Mouse (Mus musculus): ENCODE measurements at regions not wholly inside any gene's neighbourhood (a gene's known extent, or its start where the extent isn't known, plus 50 kb on each side); places are given as distances from the start of the nearest gene placed in this dataset.

DNA sequence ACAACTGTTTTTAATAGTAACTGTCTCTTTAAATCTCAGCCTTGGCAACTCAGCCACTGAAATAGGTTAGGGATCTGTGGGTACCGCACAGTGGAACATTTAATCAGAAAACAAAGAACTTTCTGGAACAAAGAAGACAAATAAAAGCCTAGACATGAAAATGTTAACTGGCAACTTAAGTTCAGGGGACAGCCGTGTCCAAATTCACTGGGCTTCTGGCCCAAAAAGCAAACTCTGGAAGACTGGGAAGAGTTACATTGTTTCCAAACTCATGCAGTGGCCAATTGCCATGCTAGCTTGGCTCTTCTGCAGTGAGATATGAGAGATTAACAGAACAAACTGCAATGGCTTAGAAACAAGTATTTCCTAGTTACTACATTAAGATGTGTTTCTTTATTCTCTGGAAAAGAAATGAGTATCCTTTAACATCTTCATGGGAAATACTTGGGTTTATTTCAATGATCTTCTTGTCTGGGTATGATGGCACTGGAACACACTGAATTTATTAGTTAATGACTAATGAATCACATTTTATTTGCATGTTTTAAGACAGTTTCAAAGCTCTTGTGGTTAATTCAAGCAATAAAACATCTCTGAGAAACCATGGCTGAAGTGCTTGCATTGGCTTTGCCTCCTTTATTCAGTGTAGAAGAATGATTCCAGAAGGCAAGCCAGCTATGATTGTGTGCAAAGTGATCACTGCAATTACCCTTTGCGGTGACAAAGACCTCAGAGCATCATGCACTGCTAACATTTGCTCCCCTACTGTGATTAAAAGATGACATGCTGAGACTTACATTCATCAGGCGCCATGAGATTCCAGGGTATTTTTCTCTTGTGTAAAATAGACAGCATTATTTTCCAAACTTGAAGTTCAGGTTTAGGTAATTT lies 259.2 kb upstream of the Tbl1xr1 start:
- DNase-seq (ENCODE audit: low read depth, low spot score): no peak

DNA sequence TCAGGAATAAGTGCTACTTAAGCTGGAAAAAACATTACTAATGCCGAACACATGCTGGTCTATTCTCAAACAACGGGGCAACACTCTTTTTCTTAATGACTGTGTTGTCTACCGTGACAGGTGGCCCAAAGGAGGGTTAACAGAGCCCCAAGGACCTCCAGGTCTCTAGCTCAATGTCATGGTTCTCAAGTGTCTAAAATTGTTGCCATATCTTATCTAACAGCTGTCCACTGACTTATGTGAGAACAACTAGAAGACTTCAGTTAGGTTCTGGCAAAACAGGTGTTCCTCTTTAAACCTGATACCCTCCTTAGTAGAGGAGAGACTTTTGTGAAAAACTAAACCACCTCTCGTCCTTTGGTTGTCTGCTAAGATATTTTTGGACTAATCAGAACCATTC lies 257.4 kb upstream of the Tbl1xr1 start:
- DNase-seq (ENCODE audit: low read depth, low spot score): no peak

DNA sequence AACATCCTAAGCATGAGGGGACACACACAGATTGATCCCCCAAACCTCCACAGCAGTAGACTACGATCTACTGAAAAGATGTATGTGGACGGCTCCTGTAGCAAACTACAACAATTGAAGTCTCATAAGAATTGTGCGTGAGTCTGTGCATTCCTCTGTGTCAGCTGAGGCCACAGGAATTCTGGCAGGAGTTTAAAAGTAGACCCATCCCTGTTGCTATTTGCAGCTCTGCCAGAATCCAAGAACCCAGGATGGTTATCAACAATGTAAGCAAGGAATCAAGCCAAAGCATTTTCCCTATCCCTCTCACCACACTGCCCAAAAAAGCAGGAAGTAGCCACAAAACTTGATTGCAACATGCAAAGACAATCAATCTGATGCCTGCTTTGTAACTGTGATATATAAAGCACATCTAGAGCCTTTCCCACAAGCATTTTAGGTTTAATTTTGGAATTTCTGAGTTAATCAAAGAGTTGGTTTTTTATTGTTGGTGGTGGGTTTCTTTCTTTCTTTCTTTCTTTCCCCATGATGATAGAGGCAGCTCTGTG lies 256.3 kb upstream of the Tbl1xr1 start:
- DNase-seq (ENCODE audit: low read depth, low spot score): no peak

DNA sequence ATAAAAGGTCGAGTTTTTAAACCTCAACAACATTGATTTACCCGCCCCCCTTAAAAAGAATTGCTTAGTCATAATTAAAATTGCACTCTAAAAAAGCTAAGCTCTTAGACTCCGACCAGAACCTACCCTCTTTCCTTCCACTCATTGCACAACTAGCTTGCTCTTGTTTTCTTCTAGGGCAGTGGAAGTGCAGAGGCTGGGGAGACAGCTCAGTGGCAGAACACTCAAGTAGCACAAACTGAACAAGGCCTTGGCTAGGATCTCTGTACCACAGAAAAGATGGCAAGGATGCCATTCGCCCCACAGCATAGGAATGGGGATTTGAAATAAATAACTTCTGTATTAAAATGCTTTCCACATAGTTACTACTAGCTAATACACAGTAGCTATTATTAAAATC lies 253.8 kb upstream of the Tbl1xr1 start:
- no peak for DNase-seq (ENCODE audit: low read depth, low spot score)

DNA sequence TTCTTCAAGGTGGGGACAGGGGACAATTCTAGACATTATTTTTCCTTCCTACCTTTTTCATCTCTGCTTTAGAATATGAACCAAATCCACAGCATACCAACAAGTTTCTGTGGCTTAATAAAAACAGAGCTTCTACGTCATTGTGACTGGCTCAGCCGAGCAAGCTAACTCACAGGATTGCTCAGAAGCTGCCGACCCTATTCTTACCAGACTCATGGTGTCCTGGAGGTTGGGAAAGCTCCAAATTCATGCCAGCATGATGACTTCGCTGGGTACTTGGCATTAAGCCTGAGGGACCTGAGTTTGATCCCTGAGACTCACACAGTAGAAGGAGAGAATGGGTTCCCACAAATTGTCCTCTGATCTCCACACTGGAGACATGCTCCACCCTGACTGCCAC lies 253.1 kb upstream of the Tbl1xr1 start:
- no peak for DNase-seq (ENCODE audit: low read depth, low spot score)

DNA sequence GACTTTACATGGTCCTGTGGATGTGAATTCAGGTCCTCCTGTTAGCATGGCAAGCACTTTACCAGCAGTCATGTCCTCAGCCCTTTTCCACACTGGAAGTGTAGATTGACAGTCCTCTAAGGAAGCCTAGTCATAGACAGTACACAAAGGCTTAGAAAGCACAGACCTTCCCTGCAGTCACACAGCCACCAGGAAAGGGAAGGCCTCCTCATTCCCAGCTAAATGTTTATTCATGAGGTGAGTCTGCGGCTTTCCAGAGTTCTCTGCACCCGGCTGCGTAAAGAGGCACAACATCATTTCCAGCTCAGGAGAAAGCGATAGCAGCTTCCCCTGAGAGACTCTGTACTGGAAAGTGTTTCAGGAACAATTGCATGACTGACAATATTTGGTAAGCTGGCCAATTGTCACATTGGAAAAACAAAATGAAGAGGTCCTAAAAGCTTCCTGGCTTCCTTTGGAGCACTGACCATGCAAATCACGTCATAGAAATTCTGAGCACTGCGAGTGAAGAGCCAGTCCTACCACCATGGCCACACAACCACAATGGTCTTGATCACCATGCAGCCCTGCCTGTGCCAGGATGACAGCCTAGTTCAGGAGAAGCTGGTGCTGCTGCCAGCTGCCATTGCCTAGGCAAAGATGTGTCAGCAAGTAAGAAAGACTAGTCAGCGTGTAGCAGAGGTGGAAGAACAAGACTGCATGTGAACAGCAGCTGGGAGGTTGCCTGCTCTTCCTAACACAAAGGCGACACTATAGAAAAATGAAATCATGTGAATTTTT lies 252.2 kb upstream of the Tbl1xr1 start:
- DNase-seq (ENCODE audit: low read depth, low spot score): no peak

DNA sequence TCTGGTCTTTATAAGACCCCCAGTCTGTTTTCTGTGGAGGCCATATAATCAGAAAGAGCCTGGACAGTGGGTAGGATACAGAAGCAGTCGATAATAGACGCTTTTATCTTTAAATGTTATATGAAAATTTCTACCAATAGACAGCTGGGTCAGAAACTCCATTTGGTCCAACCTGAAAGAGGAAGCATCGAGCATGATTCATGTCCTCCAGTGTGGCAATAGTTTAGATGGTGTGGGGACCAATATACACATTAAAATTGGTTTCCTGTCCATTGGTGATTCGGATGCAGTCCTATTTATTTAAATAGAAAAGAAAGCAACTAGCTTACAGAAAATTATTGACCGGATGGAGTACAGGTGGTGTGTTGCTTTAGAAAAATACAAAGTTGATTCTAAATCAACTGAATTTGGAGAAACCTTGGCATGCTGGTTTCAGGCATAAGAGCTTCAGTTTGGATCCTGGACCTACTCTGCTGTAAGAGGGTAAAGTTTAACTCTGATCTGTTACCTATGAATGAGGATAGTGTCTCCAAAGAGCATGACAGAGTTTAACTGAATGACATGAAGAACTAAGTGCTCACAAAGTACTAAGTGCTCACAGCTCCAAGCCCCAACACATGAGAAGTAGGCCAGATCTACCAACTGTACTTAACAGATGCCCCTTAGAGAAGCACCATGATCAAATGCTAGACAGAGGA lies 251.4 kb upstream of the Tbl1xr1 start:
- no peak for DNase-seq (ENCODE audit: low read depth, low spot score)

DNA sequence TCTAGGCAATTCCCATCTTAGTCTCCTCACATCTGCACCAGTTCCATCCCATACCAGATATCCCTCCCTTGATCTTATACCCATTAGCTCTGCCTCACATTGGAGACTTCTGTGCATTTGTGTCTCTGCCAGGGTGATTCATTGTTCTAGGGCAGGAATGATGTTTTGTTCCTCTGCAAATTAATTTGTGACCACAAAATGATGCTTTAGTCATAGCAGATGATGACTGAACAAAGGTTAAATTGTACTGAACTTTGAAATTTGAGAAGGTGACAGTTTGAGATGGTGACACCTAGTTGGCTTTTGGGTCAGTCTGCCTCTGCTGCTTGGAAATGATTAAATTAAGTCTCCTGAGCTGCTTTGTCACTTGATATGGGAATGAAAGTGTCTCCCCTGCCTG lies 248.8 kb upstream of the Tbl1xr1 start:
- DNase-seq (ENCODE audit: low read depth, low spot score): no peak

DNA sequence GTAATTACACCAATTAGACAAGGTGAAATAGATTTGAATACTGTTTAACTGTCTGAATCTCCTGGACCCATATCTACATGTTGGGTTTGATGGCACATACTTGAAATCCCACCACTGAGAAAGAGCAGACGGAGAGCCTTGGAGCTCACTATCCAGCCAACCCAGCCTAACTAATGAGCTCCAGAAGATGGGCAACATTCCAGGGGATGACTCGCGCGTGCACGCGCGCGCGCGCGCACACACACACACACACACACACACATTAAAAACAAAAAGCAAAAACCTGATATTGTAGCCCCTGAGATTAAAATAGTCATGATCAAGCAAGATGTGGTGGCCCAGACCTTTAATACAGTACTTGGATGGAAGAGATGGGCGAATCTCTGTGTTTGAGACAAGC lies 243.3 kb upstream of the Tbl1xr1 start:
- no peak for DNase-seq (ENCODE audit: low read depth, low spot score)

DNA sequence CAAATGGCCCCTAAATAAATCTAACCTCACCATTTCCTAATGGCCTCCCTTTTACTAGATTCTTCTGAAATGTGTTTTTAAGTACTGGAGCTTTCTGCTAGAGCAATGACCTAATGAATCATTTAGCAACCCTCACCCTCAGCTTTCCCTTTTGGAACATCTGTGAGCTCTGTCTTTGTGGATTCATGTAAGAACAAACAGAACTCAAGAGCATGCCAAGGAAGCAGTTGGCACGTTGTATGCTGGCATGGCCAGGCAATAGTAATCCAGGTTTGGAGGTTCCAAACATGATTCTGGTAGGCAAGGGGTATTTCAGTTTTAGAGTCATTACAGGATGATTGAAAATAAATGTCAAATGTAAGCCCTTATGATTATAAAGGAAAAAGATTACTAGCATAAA lies 240.9 kb upstream of the Tbl1xr1 start:
- DNase-seq (ENCODE audit: low read depth, low spot score): no peak

DNA sequence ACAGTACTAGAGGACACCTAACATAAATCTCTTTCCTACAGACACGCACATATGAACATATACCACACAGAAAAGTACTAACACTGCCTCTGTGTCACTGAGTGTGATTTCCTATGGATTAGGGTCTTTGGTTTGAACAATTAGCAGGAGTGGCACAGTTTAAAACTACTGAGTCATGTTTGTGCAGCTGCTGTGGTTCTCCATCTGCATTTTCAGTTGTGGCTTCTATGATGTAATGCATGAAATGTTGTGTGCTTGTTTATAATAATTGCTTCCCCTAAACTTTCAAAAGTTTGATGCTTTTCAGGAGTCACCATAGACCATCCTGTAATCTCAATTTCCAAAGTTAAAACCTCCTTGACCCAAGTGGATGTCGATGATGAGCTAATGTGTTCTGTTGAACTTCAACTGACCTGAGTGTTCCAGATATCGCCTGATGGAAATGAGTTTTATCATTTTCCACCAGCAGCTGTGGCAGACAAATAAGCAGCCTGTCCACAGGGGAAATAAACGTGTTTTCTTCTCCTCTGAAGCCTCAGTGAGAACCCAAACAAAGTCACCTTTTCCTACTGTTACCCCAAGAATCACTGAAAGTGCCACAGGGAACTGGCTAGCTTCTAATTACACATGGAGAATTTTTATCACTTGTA lies 239.0 kb upstream of the Tbl1xr1 start:
- DNase-seq (ENCODE audit: low read depth, low spot score): no peak

DNA sequence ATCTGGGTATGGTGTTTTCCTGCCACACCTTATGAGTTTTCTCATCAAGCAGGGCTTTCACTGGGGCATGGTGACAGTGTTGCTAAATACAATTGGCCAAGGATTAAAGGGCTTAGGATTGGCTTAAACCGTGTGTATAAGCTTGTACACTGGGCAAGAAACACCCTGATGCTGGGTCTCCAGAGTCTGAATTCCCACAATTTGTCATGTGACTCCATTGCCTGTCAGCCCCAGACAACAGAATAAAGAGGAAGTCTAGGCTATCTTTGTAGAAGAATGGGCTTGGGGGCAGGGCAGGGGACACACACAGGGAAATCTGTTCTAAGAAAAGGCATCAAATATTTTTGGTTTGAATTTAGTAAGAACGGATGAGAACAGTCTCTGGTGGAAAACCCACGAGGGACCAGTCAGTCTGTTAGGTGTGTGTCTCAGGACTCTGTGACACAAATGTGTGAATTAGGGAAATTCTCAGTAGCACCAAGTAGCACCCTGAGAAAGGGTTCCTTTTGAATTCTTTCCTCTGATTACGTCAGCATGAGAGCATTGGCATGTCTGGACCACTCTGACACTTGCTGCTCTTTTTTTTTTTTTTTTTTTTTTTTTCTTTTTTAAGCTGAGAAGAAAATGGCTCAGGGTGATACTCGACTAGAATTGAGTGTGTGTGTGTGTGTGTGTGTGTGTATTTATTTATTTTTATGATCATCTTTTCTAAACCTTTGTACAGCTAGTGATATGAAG lies 235.5 kb upstream of the Tbl1xr1 start:
- no peak for DNase-seq (ENCODE audit: low read depth, low spot score)

DNA sequence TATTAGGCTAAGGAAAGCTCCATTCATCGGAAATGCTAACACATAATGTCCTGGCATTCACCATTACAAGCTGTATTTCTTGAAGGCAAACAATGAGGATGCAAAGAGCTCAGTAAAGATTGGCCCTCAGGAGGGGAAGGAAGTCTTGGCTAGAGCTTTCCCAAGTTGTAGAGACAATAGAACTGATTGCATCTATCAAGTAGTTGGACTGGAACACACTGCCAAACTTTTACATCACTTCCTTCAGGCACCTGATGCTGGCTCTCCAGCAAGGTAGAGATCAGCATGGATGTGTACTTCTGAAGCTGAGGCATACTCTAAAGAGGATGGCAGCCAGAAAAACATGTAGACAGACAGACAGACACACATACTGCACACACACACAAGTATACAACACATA lies 234.9 kb upstream of the Tbl1xr1 start:
- no peak for DNase-seq (ENCODE audit: low read depth, low spot score)

DNA sequence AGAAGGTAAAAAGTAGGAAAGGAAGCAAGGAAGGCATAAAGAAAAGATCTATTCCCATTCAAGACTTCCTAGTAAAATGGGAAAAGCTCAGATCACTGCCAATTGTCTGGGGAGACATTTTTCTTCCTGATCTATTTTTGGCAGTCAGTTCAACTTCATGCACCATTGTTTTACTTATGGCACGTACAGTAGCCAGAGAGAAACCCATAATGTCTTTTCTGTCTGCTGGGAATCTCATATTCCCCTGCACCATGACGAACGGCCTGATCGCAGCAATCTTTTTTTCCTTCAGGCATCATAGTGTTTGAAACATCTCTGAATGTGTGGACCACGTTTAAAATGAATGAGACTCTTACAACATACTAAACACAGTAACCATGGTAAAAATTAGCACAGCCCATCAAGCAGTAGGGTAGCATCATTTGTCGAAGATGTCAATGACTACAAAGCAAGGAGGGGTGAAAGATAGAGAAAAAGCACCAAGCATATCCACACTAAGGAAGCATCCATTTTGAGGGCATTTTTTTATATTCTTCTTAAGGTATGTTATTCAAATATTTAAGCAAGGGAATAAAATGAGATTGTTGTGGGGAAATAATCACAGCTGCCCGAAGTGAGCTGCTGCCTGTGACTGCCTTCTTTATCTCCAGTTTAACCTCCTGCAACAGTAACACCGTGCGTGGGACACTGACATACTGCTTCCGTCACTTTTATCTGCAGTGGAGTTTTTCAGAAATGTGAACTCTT lies 233.7 kb upstream of the Tbl1xr1 start:
- no peak for DNase-seq (ENCODE audit: low read depth, low spot score)

DNA sequence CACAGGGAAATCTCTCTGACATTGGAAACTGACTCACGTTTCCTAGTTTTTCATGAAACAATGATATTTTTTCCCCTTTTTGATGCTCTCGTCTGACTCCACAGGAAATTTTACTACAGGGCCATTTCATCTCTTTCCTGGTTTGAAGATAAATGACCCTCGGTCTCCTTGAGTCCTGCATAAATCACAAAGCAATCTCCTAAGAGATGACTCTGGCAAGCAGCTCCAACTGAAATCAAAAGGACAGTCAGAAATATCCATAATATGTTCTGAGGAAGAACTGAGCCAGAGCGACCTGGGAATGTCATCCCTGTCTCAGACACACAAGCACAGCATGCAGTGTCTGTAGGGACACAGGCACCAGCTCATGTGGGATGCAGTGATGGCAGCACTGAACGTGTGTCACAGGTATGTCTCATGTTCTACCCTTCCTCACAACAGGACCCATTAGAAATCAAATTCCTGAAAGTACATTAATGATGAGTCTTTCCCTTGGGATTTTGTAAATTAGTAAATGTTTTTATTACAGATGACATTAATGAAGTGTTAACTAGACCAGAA lies 233.1 kb upstream of the Tbl1xr1 start:
- DNase-seq (ENCODE audit: low read depth, low spot score): no peak

DNA sequence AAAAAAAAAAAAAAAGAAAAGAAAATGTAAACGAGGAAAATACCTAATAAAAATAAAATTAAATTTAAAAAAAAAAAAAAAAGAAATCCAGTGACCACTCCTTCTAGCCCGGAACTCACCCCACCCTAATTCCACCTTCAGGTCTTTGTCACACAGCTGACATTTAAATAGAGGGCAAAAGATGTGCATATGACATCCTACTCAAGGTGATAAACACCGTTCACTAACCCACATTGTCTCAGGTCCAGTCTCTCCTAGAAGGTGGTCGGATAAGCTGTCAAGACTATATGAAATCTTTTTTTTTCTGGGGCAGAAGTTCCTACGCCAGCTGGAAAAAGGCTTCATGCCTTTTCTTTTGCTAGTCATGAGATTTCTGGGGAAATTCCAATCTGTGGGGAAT lies 226.6 kb upstream of the Tbl1xr1 start:
- DNase-seq (ENCODE audit: low read depth, low spot score): no peak

DNA sequence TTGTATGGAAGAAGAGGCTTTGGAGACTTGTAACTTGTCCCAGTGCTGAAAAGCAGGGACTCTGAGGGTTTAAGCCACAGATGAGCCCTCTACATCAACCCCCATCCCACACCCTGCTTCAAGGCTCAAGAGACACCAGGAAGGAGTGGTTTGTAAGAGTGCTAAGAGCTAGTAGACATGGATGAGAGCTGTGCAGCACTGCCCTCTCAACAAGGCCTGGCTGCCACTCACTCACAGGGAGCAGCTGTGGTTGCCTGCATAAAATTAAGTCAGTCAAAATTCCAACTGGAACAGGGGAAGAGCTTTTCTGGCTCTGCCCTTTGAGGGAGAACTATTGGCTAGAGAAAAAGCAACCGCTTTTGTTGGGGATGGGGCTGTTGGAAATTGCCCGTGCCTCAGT lies 225.5 kb upstream of the Tbl1xr1 start:
- no peak for DNase-seq (ENCODE audit: low read depth, low spot score)

DNA sequence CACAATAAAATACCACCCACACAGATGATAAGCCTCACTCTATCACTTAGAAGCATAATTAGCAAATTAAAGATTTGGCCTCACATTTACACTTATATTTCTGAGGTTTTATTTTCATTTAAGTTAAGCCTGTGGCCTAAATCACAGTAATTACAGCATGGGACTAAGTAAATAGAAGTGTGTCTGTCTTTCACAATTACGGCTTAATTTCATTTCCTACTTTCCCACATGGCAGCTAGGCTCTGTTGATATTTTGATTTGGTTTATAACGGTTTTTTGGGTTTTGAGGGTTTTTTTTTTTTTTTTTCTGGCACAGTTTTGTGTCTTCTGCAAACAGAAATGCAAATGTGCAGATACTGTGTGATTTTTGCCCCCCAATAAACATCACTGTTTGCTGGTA lies 222.1 kb upstream of the Tbl1xr1 start:
- DNase-seq (ENCODE audit: low read depth, low spot score): no peak

DNA sequence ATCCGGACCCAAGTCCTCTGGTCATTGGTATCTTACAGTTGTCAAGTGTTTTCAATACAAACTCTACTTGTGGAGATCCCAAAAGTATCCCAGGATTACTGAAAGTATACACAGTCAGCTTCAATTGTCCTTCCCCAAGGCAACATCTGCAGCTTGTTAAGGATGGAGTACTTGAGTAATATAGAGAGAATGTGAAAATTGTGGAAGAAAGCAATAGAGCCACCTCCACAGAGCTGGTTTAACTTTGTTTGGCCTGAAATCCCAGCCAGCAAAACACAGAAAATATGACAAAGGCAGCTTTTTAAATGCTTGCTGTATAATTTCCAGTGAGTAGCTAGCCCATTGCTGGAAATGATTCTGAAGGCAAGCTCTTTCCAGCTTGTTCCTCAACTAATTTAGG lies 217.0 kb upstream of the Tbl1xr1 start:
- DNase-seq (ENCODE audit: low read depth, low spot score): no peak

Measured in WW6 (cell line).